Mouse (Mus musculus): Measurements from ENCODE around the gene Rgl2.

DNA sequence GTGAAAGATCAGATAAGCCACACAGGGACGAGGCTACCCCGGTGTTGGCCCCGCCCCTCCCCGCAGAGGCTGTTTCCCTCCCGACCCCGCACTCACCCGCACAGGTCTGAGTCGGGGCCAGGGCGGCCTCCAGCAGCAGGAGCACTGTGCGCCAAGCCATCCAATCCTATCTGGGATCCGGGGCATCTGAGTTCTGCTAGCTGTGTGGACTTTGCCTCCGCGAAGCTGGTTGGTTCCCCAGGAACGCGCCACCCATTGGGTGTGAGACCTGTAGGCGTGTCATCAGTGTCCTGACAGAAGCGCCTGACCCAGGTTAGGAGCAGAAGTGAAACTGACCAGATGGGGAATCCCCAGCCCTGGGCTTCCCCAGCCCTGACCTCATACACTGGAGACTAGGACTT, 49.3 kb downstream of the Rgl2 start:
- TF ChIP-seq E2F4 (IDR thresholded peaks at IDR 0.05; ENCODE audit: insufficient read depth) (no peak), CEBPB (IDR thresholded peaks at IDR 0.05; ENCODE audit: insufficient read depth, poor library complexity, severe bottlenecking) (no peak), TCF12 (IDR thresholded peaks at IDR 0.05; ENCODE audit: insufficient read depth, poor library complexity, severe bottlenecking) (no peak), USF1 (IDR thresholded peaks at IDR 0.05; ENCODE audit: low read depth) (no peak), MYOD1 (IDR thresholded peaks at IDR 0.05; ENCODE audit: control insufficient read depth in 1 of 3, insufficient read length in 2 of 3, low read depth in 2 of 3) (no peak), POLR2A (IDR thresholded peaks at IDR 0.05; ENCODE audit: insufficient read length, low read depth) (no peak), MAX (IDR thresholded peaks at IDR 0.05; ENCODE audit: low read depth) (no peak), SRF (IDR thresholded peaks at IDR 0.05; ENCODE audit: control insufficient read depth, insufficient read length, low read depth) (no peak), MYOG (IDR thresholded peaks at IDR 0.05; ENCODE audit: control insufficient read depth in 1 of 3, insufficient read depth in 1 of 3, insufficient read length in 2 of 3, low read depth in 2 of 3) (no peak)

All from myocyte (in vitro differentiated cells).